Comparison of ENCODE assay signal across 8 mouse cellular contexts in genomic region chr9:67875337-67875736, GRCm38 (mm10). TPM values are rescaled to one million over a fixed set of nuclear protein-coding genes. Genes with fewer than 3 reads are reported as not detected.
DNase-seq lines count a peak whose midpoint lies in the region; ATAC-seq lines count a peak whose summit lies in the region.

No protein-coding gene starts in this region.

- no peaks in the 10 kb centered on the region for H3K9me3 ChIP-seq in kidney, embryonic 16.5 days (ENCODE audit: low read length)
- no peaks in the 10 kb centered on the region for H3K9me3 ChIP-seq in midbrain, embryonic 11.5 days (ENCODE audit: control insufficient read depth, low read length)

- 56% methylated on average over 2 of the region's 2 CpGs for WGBS in kidney, embryonic 16.5 days
- WGBS in midbrain, embryonic 11.5 days = 55% methylated on average over 2 of the region's 2 CpGs

- no peak overlapping the region for H3K9ac ChIP-seq in kidney, embryonic 16.5 days (replicated peaks; ENCODE audit: low read length)
- no peak overlapping the region for H3K9ac ChIP-seq in midbrain, embryonic 11.5 days (ENCODE audit: low read length)

- 0 out of 2 replicates have a peak, but pooled peaks cover 3% of the 10 kb centered on the region for H3K36me3 ChIP-seq in kidney, embryonic 16.5 days (ENCODE audit: insufficient read depth, low read length)
- H3K36me3 ChIP-seq in midbrain, embryonic 11.5 days (ENCODE audit: control insufficient read depth, insufficient read depth, low read length) = no peaks in the 10 kb centered on the region

- no peak for ATAC-seq in kidney, embryonic 16.5 days (ENCODE audit: low FRiP score, low TSS enrichment)
- ATAC-seq in midbrain, embryonic 11.5 days (ENCODE audit: low FRiP score) = no peak

- intact Hi-C loops in heart, postnatal 36 days (cut with DNase I) = loop anchor here (1.0 to 2.0 kb wide), 2 partner anchors 47 to 117 kb away; partner anchors contain the start of gene C2cd4b

- H3K27ac ChIP-seq in kidney, embryonic 16.5 days (ENCODE audit: low read length) = no peak overlapping the region
- H3K27ac ChIP-seq in midbrain, embryonic 11.5 days (ENCODE audit: low read depth, low read length) = no peak overlapping the region

- no peaks in the 10 kb centered on the region; the same call in 1 of the 2 replicates for H3K4me1 ChIP-seq in kidney, embryonic 16.5 days (ENCODE audit: insufficient read depth, low read length)
- no peaks in the 10 kb centered on the region for H3K4me1 ChIP-seq in midbrain, embryonic 11.5 days (ENCODE audit: control insufficient read depth, insufficient read depth, low read length)

- peak; percentile 27 for DNase-seq in kidney, adult 11 months
- peak; percentile 63 for DNase-seq in ES-CJ7 (ENCODE audit: low read depth, low spot score)
- DNase-seq in c-Kit-negative CD71-positive TER-119-positive erythroid progenitor cells, embryonic 14.5 days (ENCODE audit: low read depth, low spot score) = peak; percentile 44
- DNase-seq in heart, postnatal 36 days = peak; percentile 26 to 31
- DNase-seq in lung, postnatal 10 days = peak; percentile 63
- DNase-seq in ovary, postnatal 36 days (ENCODE audit: low spot score) = no peak
- no peak for DNase-seq in midbrain, embryonic 11.5 days (ENCODE audit: low spot score, missing footprints)

- no peak overlapping the region for H3K4me3 ChIP-seq in kidney, embryonic 16.5 days (ENCODE audit: low read length)
- no peak overlapping the region for H3K4me3 ChIP-seq in midbrain, embryonic 11.5 days (ENCODE audit: low read depth, low read length)

- no peaks in the 10 kb centered on the region for H3K27me3 ChIP-seq in kidney, embryonic 16.5 days (ENCODE audit: insufficient read depth, low read length)
- no peaks in the 10 kb centered on the region for H3K27me3 ChIP-seq in midbrain, embryonic 11.5 days (ENCODE audit: control insufficient read depth, insufficient read depth, low read length)

- H3K4me2 ChIP-seq in kidney, embryonic 16.5 days (replicated peaks; ENCODE audit: low read depth, low read length) = no peak overlapping the region
- no peak overlapping the region for H3K4me2 ChIP-seq in midbrain, embryonic 11.5 days

RNA-seq across cellular contexts. Expression of gene Vps13c, which starts 35.1 kb away (rescaled TPM):
- polyA plus RNA-seq in kidney, embryonic 16.5 days (2015; fragmentation: Nextera tagmentation; extraction: Ambion mirVana) = 3.2 and 4.6 TPM in 2 replicates
- total RNA-seq in heart, postnatal 36 days (2021) = 10 to 100 TPM; 48.0 to 48.6 TPM
- 7.1 and 8.9 TPM in 2 replicates for polyA plus RNA-seq in midbrain, embryonic 11.5 days (2014; fragmentation: Nextera tagmentation; extraction: Ambion mirVana)

RNA-seq across cellular contexts. Expression of gene C2cd4a, which starts 43.2 kb away (rescaled TPM):
- 0.44 and 0.54 TPM in 2 replicates for polyA plus RNA-seq in kidney, embryonic 16.5 days (2015; fragmentation: Nextera tagmentation; extraction: Ambion mirVana)
- not detected for total RNA-seq in heart, postnatal 36 days (2021)
- not detected in 2 replicates for polyA plus RNA-seq in midbrain, embryonic 11.5 days (2014; fragmentation: Nextera tagmentation; extraction: Ambion mirVana)

Comparison
In these comparisons a context has a peak if more than half of its experiments do, and no peak if none do; other contexts are left out.
1. DNase-seq: peak in kidney, adult 11 months (single experiment), ES-CJ7 (single experiment), c-Kit-negative CD71-positive TER-119-positive erythroid progenitor cells, embryonic 14.5 days (single experiment), heart, postnatal 36 days (2 of 2) and lung, postnatal 10 days (single experiment); none in ovary, postnatal 36 days (single experiment) and midbrain, embryonic 11.5 days (single experiment).